Mouse (Mus musculus): ENCODE measurements around the gene Msl3l2.

The Msl3l2 gene

GRCm38 (mm10) chr10:56106333-56106995 is at the start of gene Msl3l2:
Msl3l2 (plus strand) TSS chr10:56106917.
- DNase-seq: peak; percentile 99

DNA sequence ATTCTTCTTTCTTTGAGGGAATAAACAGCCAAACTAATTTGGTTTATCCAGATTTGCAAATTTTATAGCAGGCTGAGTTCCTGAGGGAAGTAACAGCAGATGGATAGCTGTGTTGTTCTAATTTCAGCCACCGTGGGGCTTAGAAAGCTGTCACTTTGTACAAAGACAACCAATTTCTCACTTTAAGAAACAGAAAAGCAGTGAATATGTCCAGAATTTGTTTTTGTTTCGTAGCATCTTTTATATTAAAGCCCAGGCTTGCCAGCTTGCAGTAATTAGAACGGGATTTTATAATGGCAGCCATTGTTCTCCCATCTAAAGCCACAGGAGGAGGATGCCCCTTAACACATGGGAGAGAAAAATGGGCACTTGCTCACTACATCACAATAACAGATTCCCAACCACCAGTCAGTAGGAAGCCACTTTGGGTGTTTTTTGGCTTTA is 47.7 kb upstream of the Msl3l2 start:
- DNase-seq: no peak

DNA sequence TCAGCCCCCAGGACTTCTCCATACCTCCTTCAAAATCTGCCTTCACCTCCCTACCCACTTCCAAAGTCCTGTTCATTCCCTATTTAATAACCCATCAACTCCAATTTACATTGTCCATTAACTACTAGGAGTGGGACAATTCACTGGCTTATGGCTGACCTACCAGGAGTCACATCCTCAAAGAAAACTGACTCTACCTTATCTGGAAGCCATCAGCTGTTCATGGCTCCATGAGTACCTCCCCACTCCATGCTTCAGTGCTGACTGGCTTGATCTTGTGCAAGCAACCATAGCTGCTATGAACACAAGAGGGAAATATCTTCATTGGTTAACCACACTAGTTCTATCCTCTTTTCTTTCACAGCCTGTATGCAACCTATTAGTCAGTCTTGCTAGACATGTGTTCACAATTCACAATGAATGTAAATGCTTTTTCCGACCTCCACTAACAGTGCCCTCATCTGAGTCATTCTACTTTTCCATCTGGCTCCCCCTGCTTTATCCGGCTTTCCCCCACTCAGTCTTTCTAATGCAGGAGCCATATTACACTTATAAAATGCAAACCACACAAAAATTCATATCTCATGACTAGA is 45.4 kb upstream of the Msl3l2 start:
- no peak for DNase-seq

- DNase-seq: no peak
Observed at GRCm38 (mm10) chr10:56062746-56063145, 44.0 kb upstream of the Msl3l2 start.

DNA sequence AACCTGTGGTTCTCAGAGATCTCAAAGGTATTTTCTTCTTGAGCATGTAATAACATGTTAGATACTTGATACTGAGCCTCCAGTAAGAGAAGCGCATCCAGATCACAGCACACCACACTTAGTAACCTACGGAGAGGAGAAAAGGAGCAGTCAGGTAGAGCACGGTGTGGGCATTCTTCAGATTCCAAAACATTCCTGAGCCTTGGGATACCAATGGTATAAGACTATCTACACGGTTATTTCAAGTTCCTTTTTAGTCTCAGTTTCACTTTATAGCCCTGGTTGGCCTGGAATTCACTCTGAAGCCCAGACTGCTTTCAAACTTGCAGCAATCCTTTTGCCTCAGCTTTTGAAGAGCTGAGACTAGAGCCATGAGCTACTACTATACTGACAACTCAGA is 17.0 kb upstream of the Msl3l2 start:
- no peak for DNase-seq

DNA sequence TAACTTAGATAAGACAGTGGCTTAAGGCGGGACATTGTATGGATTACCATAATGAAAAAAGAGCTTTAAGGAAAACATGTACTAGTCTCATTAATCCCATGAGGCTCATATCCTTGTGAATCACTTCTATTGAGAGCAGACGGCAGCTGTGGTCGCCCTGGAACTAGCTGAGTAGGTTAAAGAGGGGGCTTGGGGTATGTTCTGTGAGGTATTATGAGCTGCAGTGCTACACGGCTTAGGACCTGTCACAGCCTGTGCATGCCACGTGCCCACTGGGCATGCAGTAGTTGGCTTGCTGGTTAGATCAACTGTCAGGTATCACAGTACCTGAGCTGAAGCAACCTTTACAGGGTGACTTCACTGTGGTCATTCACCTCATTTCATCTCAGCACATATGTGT is 12.1 kb upstream of the Msl3l2 start:
- no peak for DNase-seq

DNA sequence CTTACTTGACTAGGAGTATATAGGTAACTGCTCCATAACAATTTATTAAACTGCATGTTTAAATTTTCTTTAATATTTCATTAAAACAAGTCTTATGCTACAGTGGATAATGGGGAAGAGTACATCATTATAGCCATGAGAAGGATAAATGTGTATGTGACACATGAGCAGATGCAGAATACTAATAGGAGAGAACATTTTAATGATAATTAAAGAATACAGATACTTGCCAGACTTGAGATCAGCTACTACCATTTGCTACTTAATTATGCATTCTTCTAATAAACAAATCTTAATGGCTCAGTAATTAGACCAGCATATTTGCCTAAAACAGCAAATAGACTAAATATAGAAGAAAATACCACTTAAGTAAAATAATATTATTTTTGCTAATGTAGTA is 10.0 kb upstream of the Msl3l2 start:
- DNase-seq: no peak

DNA sequence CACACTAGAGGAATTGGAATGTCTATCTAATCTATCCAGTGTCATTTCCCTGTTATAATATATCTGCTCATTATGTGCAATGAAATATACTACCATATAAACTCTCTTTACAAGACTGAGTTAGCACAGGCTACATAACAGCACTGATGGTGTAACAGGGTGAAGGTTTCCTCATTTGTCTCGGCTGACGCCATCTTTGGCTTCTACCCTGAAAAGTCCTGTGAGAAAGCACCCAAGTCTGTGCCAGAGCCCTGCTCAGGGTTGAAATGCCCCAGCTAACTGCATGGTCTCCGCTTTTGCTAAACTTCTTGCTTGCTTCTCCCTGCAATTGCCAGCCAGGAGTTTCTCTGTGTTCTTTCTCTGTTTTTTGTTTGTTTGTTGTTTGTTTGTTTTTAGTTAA is 7.6 kb upstream of the Msl3l2 start:
- DNase-seq: no peak

DNA sequence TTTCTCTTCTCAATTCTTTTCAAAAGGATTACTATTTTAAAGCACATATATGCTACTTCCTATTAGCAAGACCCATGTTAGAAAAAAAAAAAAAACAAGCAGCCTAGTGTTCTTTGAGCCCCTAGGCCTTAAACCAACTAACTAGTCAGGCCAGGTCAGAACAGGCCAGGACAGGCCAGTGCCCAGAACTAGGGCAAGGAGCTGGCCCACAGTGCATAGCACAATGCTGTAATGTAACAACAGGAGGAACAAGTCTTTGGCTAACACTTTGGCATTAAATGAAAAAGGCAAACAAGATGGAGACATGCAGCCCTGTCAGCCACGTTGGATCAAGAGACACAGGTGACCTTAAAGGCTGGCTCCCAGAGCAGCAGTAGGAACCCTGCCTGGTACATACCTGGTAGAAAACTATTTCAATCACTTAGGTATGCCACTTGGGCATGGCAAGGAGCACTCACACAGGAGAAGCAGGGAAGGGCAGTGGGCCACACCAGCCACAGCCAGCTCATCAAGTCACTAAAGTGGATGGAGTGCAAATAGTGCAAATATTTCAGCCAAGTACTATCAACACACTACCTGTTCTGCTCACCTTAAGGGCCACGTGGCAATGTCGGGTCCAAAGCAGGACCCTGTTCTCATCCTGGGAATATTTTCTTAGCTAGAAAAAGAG is 6.9 kb upstream of the Msl3l2 start:
- no peak for DNase-seq

DNA sequence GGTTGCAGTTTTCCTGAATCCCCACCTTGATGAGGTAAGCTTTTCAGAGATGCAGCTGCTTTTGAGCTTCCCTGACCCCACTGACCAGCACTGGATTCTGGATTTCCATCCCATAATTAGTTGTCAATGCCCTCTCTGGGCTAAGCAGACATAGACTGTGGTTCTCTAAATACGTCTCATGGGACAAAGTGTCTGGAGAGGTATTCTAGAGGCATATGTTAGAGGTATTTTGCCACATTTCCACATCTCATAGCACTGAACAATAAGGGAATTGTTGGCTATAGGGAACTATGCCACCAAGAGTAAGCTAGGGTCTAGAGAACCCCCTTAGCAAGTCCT is 248 bp downstream of the Msl3l2 start:
- no peak for DNase-seq

GRCm38 (mm10) chr10:56114951-56115635 is 8.4 kb downstream of the Msl3l2 start:
- peak; percentile 96 for DNase-seq

DNA sequence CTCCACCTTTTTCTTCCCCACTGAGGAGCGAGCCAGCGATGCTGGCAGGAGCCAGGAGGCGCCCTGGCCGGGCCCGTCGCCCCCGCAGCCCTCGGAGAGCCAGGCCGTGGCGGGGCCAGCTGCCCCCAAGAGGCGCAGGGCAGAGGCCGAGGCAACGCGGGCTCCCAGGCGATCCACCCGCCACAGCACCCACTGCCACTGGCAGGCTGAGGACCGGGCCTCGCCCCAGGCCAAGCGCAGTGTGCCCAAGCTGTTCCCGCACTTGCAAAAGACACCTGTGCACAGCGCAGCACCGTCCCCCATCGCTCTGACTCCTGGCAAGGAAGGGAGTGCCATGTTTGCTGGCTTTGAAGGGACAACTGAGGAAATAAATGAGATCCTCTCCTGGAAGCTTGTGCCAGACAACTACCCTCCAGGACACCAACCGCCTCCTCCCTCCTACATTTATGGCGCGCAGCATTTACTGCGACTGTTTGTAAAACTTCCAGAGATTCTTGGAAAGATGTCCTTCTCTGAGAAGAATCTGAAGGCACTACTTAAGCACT is 9.0 kb downstream of the Msl3l2 start:
- DNase-seq: no peak

DNA sequence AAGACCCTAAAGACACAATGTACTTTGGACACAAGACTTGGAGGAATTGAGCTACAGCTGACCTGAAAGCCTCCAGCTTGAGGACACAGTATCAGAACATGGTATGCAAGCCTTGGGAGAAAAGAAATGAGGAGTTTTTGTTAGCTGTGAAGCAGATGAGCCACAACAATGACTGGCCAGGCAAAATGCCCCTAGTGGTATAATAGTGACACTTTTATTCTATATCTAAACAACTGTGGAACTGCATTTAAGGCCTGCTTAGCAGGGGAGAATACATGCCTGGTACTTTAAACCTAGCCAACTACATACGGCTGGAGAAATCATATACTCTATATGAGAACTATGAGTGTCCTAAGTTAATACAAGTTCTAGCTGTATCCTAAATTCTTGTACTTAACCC is 20.3 kb downstream of the Msl3l2 start:
- DNase-seq: no peak

- peak; percentile 72 for DNase-seq
Observed at GRCm38 (mm10) chr10:56129642-56130041, 22.9 kb downstream of the Msl3l2 start.

DNA sequence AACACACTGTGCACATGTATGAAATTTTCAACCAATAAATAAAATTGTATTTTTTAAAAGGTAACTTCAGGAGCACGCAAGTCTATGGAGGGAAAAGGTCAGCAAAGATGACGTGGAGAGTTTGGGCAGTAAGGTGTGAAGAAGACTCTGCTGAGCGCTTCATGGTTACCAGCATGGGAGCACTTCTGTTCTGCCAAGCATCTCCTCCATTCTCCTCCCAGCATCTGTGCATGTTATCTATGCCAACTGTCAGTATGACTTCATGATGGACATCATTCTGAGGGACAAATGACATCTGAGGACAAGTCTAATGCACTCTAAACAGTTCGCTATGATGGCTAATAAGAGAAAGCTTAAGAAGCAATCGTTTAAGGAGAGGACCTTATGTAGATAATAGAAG is 30.5 kb downstream of the Msl3l2 start:
- DNase-seq: no peak

- DNase-seq: no peak
Observed at GRCm38 (mm10) chr10:56148920-56149319, 42.2 kb downstream of the Msl3l2 start.

GRCm38 (mm10) chr10:56156956-56157355 is 50.2 kb downstream of the Msl3l2 start:
- DNase-seq: no peak

DNA sequence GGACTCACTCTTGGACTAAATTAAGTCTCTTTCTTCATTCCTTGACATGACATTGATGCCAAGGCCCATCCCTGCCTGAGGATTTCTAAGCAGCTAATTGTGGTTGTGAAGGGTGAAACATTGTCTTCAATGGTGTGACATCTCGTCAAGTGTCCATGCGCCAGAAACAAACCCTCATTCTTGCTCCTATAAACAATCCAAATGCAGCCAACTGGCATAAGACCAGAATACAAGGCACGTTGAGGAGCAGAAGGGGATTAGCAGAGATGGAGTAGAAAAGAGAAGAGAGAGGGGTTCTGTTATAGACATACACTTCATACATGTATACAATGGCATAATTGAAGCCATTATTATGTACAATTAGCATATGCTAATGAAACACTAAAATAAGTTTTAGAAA is 51.5 kb downstream of the Msl3l2 start:
- no peak for DNase-seq

- DNase-seq: no peak
Observed at GRCm38 (mm10) chr10:56158748-56159147, 52.0 kb downstream of the Msl3l2 start.

- no peak for DNase-seq
Observed at GRCm38 (mm10) chr10:56164411-56164810, 57.7 kb downstream of the Msl3l2 start.

GRCm38 (mm10) chr10:56165758-56166157 is 59.0 kb downstream of the Msl3l2 start:
- no peak for DNase-seq

Measured in heart, adult 11 months (tissue).